Mouse (Mus musculus) lung, embryonic 16.5 days (tissue): ENCODE measurements around the gene Tmem59l. TPM values are rescaled to one million over a fixed set of nuclear protein-coding genes. Genes with fewer than 3 reads are reported as not detected.

ENCODE experiments used
- ATAC-seq: fragments of 200-750 bp; cut with Nextera tagmentation; 2 replicates; pipeline ENCODE4 v1.8.0; 2017; ENCODE audit warnings: low read depth, mild to moderate bottlenecking, moderate library complexity
- H3K27ac ChIP-seq: fragments of 300-500 bp; sonication (generic); 2 replicates; pipeline ENCODE4 v1.5.1; 2014; ENCODE audit warnings: mild to moderate bottlenecking, control low read depth, low read length
- H3K27me3 ChIP-seq: fragments of 300-500 bp; sonication (generic); 2 replicates; pipeline ENCODE4 v1.6.1; 2014; ENCODE audit warnings: low read depth, low read length, mixed read lengths; ENCODE audit not compliant: control insufficient read depth, insufficient read depth
- H3K36me3 ChIP-seq: fragments of 300-500 bp; sonication (generic); 2 replicates; pipeline ENCODE4 v1.6.1; 2014; ENCODE audit warnings: low read length; ENCODE audit not compliant: control insufficient read depth, insufficient read depth
- H3K4me1 ChIP-seq: fragments of 300-500 bp; sonication (generic); replicated peaks from 2 replicates; pipeline ENCODE4 v1.6.1; 2014; ENCODE audit warnings: low read length, mixed read lengths; ENCODE audit not compliant: control insufficient read depth, insufficient read depth
- H3K4me2 ChIP-seq: fragments of 300-500 bp; sonication (generic); 2 replicates; pipeline ENCODE4 v1.6.1; 2014; ENCODE audit warnings: low read depth, low read length, control low read depth
- H3K4me3 ChIP-seq: fragments of 300-500 bp; sonication (generic); 2 replicates; pipeline ENCODE4 v1.5.1; 2014; ENCODE audit warnings: mild to moderate bottlenecking, low read length, control low read depth
- H3K9ac ChIP-seq: fragments of 300-500 bp; sonication (generic); 2 replicates; pipeline ENCODE4 v1.6.1; 2014; ENCODE audit warnings: low read length, control low read depth
- H3K9me3 ChIP-seq: fragments of 300-500 bp; sonication (generic); 2 replicates; pipeline ENCODE4 v1.6.1; 2016; ENCODE audit warnings: low read length; ENCODE audit not compliant: control insufficient read depth
- WGBS: fragments of 180-500 bp; shearing (Covaris S2); extraction: QIAGEN DNeasy Blood & Tissue Kit; methylation state at CpG from one replicate; pipeline ENCODE4 v1.1.7; 2014; 5-methylcytosine and 5-hydroxymethylcytosine counted together
- polyA plus RNA-seq: library from polyadenylated mRNA; unstranded; fragments of >200 nt; fragmentation: Nextera tagmentation; extraction: Ambion mirVana; gene quantifications from 2 replicates; pipeline ENCODE4 v1.2.1, GENCODE M21; 2015

Gene Tmem59l
- polyA plus RNA-seq, 1 experiment from 2014 or later: 5.6 TPM

- no peak overlapping the region for H3K4me2 ChIP-seq
- H3K4me1 ChIP-seq: peaks cover 11% of the 10 kb centered on the region
- H3K27ac ChIP-seq: no peak overlapping the region
- H3K9ac ChIP-seq: no peak overlapping the region
- no peak for ATAC-seq
- no peaks in the 10 kb centered on the region for H3K27me3 ChIP-seq
- no peak overlapping the region for H3K4me3 ChIP-seq
- no peaks in the 10 kb centered on the region for H3K9me3 ChIP-seq
- WGBS: 51% methylated on average over 3 of the region's 3 CpGs
- no peaks in the 10 kb centered on the region for H3K36me3 ChIP-seq
These were observed 45.6 kb downstream of the Tmem59l start for GRCm38 (mm10) chr8:70441565-70441964.

- Histone ChIP-seq H3K27ac (no peak overlapping the region), H3K4me3 (no peak overlapping the region; the same call in 1 of the 2 replicates), H3K36me3 (no peaks in the 10 kb centered on the region), H3K4me2 (peak overlapping the region; percentile 81), H3K9me3 (no peaks in the 10 kb centered on the region), H3K27me3 (no peaks in the 10 kb centered on the region), H3K4me1 (peaks cover 11% of the 10 kb centered on the region), H3K9ac (peak overlapping the region; percentile 71)
- no peak for ATAC-seq
- WGBS: 32% methylated on average over 3 of the region's 3 CpGs
These were observed 46.9 kb downstream of the Tmem59l start for GRCm38 (mm10) chr8:70440246-70440645.

- no peaks in the 10 kb centered on the region for H3K27me3 ChIP-seq
- H3K9ac ChIP-seq: peak overlapping the region; percentile 71
- no peak for ATAC-seq
- peak overlapping the region; percentile 70 for H3K4me3 ChIP-seq
- WGBS: 0% methylated on average over 5 of the region's 7 CpGs
- no peaks in the 10 kb centered on the region for H3K36me3 ChIP-seq
- H3K9me3 ChIP-seq: no peaks in the 10 kb centered on the region
- H3K27ac ChIP-seq: peak overlapping the region; percentile 69
- peaks cover 11% of the 10 kb centered on the region for H3K4me1 ChIP-seq
- peak overlapping the region; percentile 81 for H3K4me2 ChIP-seq
These were observed 47.3 kb downstream of the Tmem59l start for GRCm38 (mm10) chr8:70439848-70440179.

DNA sequence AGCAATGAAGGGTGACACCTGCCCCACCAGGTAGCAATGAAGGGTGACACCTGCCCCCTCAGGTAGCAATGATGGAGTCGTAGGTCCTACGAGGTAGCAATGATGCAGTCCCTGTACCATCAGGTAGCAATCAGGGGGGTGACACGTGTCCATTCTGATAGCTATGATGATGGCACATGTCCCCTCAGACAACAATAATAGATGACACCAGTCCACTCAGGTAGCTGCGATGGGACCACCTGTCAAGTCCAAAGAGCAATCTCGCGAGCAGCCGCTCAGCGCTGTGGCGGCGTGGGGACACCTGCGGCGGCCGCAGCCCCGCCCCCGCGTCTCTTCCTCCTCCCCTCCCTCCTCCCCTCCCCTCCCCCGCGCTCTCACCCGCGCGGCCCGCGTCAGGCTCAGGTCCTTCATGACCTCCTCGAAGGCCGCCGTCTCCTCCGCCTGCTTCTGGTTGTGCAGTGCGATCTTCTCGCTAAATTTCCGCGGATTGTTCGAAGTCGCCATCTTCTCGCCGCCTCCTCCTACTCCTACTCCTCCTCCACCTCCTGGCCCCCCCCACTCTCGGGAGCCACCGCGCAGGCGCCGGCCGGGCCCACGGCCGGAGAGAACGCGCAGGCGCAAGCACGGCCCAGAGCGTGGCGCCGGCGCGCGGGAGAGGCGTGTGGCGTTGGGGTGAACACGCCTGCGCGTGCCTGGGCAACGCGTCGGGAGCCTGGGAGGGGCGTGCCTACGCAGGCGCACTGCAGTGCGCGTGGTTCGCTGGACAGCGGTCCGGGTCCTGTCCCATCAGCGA, 47.9 kb downstream of the Tmem59l start, which contains the start of gene Crtc1:
Crtc1 (minus strand) TSS at position 525 of the 793 bp plus-strand sequence.
- peak within 1 kb of the TSS; percentile 69 for H3K27ac ChIP-seq
- H3K27me3 ChIP-seq: no peaks in the 10 kb centered on the region
- under 1% methylated on average over 70 of the region's 70 CpGs for WGBS

DNA sequence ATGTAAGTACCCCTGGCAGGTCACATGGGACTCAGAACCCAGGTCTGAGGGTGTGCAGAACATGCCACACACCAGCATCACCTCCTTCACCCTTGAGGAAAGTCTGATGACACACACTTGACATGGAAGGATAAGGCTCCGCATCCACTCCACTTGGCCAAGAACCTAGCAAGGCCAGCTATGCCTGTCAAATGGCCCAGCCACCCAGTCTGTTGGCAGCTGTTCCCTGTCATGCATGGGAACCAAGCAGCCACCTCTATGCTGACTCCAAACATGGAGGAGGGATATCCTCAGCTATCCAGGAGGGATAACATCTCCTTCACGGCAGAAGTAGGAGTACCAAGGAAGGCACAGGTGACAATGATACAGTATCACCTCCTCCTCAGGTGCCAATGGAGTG, 48.7 kb downstream of the Tmem59l start:
- Histone ChIP-seq H3K9ac (no peak overlapping the region; the same call in 1 of the 2 replicates), H3K4me3 (peak overlapping the region; percentile 70), H3K4me1 (peaks cover 11% of the 10 kb centered on the region), H3K9me3 (no peaks in the 10 kb centered on the region), H3K27ac (no peak overlapping the region), H3K36me3 (no peaks in the 10 kb centered on the region), H3K4me2 (peak overlapping the region; percentile 84), H3K27me3 (no peaks in the 10 kb centered on the region)
- ATAC-seq: no peak
- 83% methylated on average over 2 of the region's 2 CpGs for WGBS

More for the DNA sequence above, 47.9 kb downstream of the Tmem59l start, which contains the start of gene Crtc1:
- peak within 1 kb of the TSS; percentile 84 for H3K4me2 ChIP-seq
- H3K36me3 ChIP-seq: no peaks in the 10 kb centered on the region
- ATAC-seq: peak; percentile 99
- peak within 1 kb of the TSS; percentile 70 for H3K4me3 ChIP-seq
- no peaks in the 10 kb centered on the region for H3K9me3 ChIP-seq
- H3K4me1 ChIP-seq: peaks cover 11% of the 10 kb centered on the region
- peak within 1 kb of the TSS; percentile 71 for H3K9ac ChIP-seq

- Histone ChIP-seq H3K4me2 (no peak overlapping the region), H3K4me3 (no peak overlapping the region), H3K27ac (no peak overlapping the region), H3K9me3 (no peaks in the 10 kb centered on the region), H3K4me1 (peaks cover 11% of the 10 kb centered on the region), H3K36me3 (no peaks in the 10 kb centered on the region), H3K9ac (no peak overlapping the region), H3K27me3 (no peaks in the 10 kb centered on the region)
- 90% methylated on average over 5 of the region's 5 CpGs for WGBS
- ATAC-seq: no peak
These were observed 52.0 kb downstream of the Tmem59l start for GRCm38 (mm10) chr8:70435156-70435555.

Other genes starting within 250 kb of the Tmem59l start
- 60.0 and 66.8 TPM in 2 replicates for gene Homer3, start 204.5 kb downstream of the Tmem59l start, polyA plus RNA-seq
- gene Ddx49, start 184.9 kb downstream of the Tmem59l start, polyA plus RNA-seq: 39.6 and 44.8 TPM in 2 replicates
- gene Cope, start 184.8 kb downstream of the Tmem59l start, polyA plus RNA-seq: 325 and 349 TPM in 2 replicates
- 2.4 and 3.0 TPM in 2 replicates for gene Cers1, start 171.6 kb downstream of the Tmem59l start, polyA plus RNA-seq
- gene Gdf1, start 157.5 kb downstream of the Tmem59l start, polyA plus RNA-seq: 0.40 and 1.4 TPM in 2 replicates
- 8.7 and 10.5 TPM in 2 replicates for gene Upf1, start 134.1 kb downstream of the Tmem59l start, polyA plus RNA-seq
- gene Comp, start 113.8 kb downstream of the Tmem59l start, polyA plus RNA-seq: 0.68 and 0.75 TPM in 2 replicates
- 13.9 and 15.4 TPM in 2 replicates for gene Crtc1, start 47.8 kb downstream of the Tmem59l start, polyA plus RNA-seq
- 28.8 and 29.4 TPM in 2 replicates for gene Klhl26, start 10.4 kb downstream of the Tmem59l start, polyA plus RNA-seq
- 166 and 169 TPM in 2 replicates for gene Crlf1, start 5.8 kb upstream of the Tmem59l start, polyA plus RNA-seq
- 125 and 133 TPM in 2 replicates for gene Rex1bd, start 19.4 kb upstream of the Tmem59l start, polyA plus RNA-seq
- gene Uba52, start 23.4 kb upstream of the Tmem59l start, polyA plus RNA-seq: 917 and 987 TPM in 2 replicates
- 300 and 319 TPM in 2 replicates for gene Fkbp8, start 40.4 kb upstream of the Tmem59l start, polyA plus RNA-seq
- gene Kxd1, start 40.6 kb upstream of the Tmem59l start, polyA plus RNA-seq: 54.0 and 55.3 TPM in 2 replicates
- 19.8 and 21.4 TPM in 2 replicates for gene Ell, start 52.1 kb upstream of the Tmem59l start, polyA plus RNA-seq
- gene Isyna1, start 107.0 kb upstream of the Tmem59l start, polyA plus RNA-seq: 118 and 121 TPM in 2 replicates
- gene Ssbp4, start 121.5 kb upstream of the Tmem59l start, polyA plus RNA-seq: 106 and 108 TPM in 2 replicates
- gene Lrrc25, start 128.8 kb upstream of the Tmem59l start, polyA plus RNA-seq: 2.0 and 3.2 TPM in 2 replicates
- gene Gdf15, start 145.1 kb upstream of the Tmem59l start, polyA plus RNA-seq: 0.45 and 0.60 TPM in 2 replicates
- 43.6 and 46.7 TPM in 2 replicates for gene Pgpep1, start 173.0 kb upstream of the Tmem59l start, polyA plus RNA-seq
- gene Lsm4, start 185.9 kb upstream of the Tmem59l start, polyA plus RNA-seq: 197 and 214 TPM in 2 replicates
- gene Jund, start 211.6 kb upstream of the Tmem59l start, polyA plus RNA-seq: 26.2 and 28.8 TPM in 2 replicates
- not detected in 2 replicates for gene Iqcn, start 216.1 kb upstream of the Tmem59l start, polyA plus RNA-seq
- gene Gm3336, start 231.2 kb upstream of the Tmem59l start, polyA plus RNA-seq: 0.26 TPM in 1 of 2 replicates, not detected in the other
- 0.10 and 0.19 TPM in 2 replicates for gene Pde4c, start 236.4 kb upstream of the Tmem59l start, polyA plus RNA-seq